Mouse (Mus musculus) bone marrow macrophage, adult 2 months (primary cell): ENCODE measurements at regions not wholly inside any gene's neighbourhood (a gene's known extent, or its start where the extent isn't known, plus 50 kb on each side); places are given as distances from the start of the nearest gene placed in this dataset.
A peak's percentile ranks its signal among the peaks of the same experiment; 100 is the strongest.

ENCODE experiments used
- H3K27ac ChIP-seq: 2 replicates; pipeline ENCODE4 v1.5.1; 2012; ENCODE audit warnings: low read depth, low read length; ENCODE audit not compliant: insufficient read depth
- H3K4me1 ChIP-seq: 2 replicates; pipeline ENCODE4 v1.6.1; 2012; ENCODE audit warnings: low read length; ENCODE audit not compliant: control insufficient read depth, insufficient read depth
- H3K4me3 ChIP-seq: 2 replicates; pipeline ENCODE4 v1.5.1; 2012; ENCODE audit warnings: mild to moderate bottlenecking, low read length, moderate library complexity; ENCODE audit not compliant: insufficient read depth
- CTCF ChIP-seq: IDR thresholded peaks from 2 replicates; pipeline ENCODE4 v1.5.1; 2012; ENCODE audit warnings: low read depth, mild to moderate bottlenecking, low read length, moderate library complexity
- POLR2A ChIP-seq: IDR thresholded peaks from 2 replicates; pipeline ENCODE4 v1.6.1; 2012; ENCODE audit warnings: mild to moderate bottlenecking, low read depth, low read length, borderline replicate concordance

DNA sequence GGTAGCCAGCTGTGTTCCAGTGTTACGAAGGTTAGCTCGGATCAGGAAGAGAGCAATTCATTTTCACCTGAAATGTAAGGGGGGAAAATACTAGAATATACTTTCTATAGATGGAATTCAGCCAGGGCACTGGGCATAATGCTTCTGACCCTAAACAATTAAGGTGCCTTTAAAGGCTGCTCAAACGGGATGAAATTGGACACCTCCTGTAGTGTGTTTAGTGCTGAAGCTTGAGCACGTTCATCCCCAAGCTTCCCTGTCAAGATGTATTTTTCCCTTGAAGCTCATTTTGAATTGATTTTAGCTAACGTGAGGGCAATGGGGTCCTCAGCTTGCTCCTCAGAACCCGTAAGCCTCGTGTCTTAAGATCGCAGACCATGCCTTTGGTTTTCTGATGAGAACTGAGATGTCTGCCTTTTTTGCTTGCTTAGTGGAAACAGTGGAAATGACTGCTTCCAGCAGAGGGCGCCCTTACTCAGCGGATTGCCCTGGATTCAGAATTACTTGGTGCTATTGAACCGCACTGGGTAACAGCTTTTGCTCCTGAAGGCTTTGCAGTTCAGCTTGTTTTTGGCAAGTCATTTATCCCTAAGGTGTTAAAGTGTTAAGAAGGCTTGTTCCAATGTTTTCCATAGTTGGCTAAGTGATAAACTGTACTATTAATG is 74.6 kb upstream of the Fermt1 start:
- Histone ChIP-seq H3K4me3 (no peak overlapping the region), H3K4me1 (peaks cover 20% of the 10 kb centered on the region), H3K27ac (peak overlapping the region; percentile 86)
- peak; percentile 66 for TF ChIP-seq CTCF
- TF ChIP-seq POLR2A = no peak

DNA sequence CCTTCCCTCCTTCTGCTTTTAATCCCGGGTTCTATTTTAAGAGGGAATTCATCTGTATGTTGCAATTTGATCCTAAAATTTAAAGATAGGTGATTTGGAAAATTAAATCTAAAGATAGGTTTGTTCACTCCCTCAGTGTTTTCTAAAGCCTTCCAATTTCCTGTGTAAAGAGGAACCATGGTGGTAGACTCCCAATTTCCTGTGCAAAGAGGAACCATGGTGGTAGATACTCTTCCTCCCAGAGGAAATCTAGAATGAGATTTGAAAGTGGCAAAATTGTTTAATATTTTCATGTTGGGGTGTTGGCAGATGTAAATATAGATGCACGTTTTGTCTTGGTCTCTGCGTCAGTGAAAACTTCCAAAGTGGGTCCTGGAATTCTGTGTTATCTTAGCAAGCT is 75.5 kb upstream of the Fermt1 start:
- no peak for TF ChIP-seq CTCF
- H3K27ac ChIP-seq = peak overlapping the region; percentile 86
- no peak overlapping the region for H3K4me3 ChIP-seq
- H3K4me1 ChIP-seq = peaks cover 20% of the 10 kb centered on the region

DNA sequence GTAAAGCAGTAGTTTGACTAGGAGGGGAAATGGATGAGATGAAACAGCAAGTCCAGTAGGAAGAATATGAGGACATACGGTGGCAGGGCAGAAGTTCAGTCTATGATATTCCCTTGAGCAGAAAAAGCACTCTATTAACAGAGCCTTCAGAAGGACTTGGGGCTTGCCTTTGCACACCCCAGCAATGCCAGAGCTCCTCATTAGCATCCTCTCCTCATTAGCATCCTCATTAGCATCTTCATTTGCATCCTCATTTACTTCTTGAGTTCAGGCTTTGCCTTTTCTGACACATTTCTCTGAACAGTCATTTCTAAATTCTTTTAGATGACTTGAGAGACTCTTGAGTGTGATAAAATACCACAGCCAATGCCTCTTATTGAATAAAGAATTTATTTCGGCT is 81.3 kb upstream of the Fermt1 start:
- no peak overlapping the region for H3K4me3 ChIP-seq
- TF ChIP-seq CTCF = no peak
- no peak for TF ChIP-seq POLR2A
- no peak overlapping the region for H3K27ac ChIP-seq
- H3K4me1 ChIP-seq = peaks cover 8% of the 10 kb centered on the region

DNA sequence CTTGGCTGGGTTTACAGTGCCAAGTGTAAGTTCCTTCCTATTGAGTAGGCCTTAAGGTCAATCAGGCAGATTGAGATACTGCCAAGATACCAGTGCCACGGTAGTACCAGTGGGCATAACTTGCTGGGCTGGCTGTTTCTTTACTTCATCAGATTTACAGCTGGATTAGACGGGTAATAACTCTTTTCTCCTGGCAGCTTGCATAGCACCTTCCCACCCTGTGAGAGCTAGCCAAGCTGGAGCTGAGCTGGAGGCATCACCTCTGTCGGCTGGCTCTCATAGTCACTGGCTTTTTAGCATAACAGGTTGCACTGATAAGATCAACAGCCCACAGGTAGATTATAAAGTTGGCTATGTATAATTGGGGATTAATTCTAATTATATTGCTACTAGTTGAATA is 89.7 kb upstream of the Fermt1 start:
- no peak overlapping the region for H3K27ac ChIP-seq
- no peak overlapping the region for H3K4me3 ChIP-seq
- no peaks in the 10 kb centered on the region for H3K4me1 ChIP-seq
- TF ChIP-seq POLR2A (no peak), CTCF (no peak)

DNA sequence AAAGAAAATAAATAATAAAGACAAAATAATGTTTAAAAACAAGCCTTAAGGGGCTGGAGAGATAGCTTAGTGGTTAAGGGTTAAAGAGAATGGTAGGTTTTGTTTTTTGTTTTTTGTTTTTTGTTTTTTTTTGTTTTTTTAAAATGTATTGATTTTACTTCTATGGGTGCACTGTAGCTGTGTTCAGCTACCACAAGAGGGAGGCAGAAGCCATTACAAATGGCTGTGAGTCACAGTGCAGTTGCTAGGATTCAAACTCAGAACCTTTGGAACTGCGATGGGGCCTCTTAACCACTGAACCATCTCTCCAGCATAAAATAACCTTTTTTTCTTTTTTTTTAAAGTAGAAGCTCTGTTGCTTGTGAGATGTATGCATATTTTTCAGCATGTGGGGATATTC is 95.0 kb upstream of the Fermt1 start:
- TF ChIP-seq POLR2A = no peak
- no peak for TF ChIP-seq CTCF
- H3K27ac ChIP-seq = no peak overlapping the region
- H3K4me3 ChIP-seq = no peak overlapping the region
- no peaks in the 10 kb centered on the region for H3K4me1 ChIP-seq

DNA sequence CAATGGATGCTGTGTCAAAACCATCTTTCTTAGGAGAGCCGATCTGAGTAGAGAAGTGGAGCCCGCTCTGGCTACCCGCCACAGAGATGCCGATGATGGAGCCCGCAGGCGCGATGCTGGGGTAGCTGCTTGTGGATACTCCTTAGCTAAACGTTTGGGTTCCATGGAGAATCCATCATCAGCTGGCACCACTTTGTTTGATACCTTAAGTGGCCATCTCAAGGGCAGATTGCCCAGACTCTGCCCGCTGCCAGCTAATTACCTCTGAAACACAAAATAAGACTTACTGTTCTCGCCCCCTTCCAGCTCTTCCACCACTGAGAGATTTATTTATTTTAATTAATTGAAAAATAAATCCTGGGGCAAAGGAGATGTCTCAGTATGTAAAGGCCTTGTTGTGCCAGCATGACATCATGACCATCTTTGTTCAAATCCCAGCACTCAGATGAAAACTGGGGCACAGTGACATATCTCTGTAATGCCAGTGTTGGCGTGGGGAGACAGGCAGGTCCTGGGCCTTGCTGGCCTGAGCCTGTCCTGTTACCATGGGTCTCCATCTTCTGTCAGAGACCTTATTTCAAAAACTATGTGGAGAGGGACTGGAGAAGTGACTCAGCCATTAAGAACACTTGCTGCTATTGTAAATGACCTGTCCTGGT is 132.1 kb upstream of the Fermt1 start:
- no peak overlapping the region for H3K4me3 ChIP-seq
- H3K4me1 ChIP-seq = no peaks in the 10 kb centered on the region
- H3K27ac ChIP-seq = no peak overlapping the region
- TF ChIP-seq CTCF (no peak), POLR2A (no peak)

DNA sequence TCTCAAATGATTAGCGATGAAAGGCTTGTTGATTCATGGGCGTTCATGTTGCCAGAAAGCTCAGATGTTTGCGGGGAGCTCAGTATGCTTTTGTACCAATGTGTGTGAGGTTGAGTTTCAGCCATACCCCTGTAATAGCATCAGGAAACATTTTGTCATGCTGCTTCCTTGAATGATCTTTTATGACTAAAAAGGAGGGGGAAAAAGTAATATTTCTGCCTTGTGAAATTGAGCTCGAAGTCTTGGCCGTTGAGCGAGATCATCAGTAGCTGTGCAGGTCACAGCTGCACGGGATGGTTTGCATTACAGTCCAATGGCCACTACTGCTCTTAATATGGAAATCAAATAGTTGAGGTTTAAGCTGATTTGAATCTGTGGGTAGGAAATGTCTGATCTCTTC is 145.3 kb upstream of the Fermt1 start:
- H3K4me3 ChIP-seq = no peak overlapping the region
- no peak overlapping the region for H3K27ac ChIP-seq
- no peak for TF ChIP-seq POLR2A
- no peak for TF ChIP-seq CTCF
- no peaks in the 10 kb centered on the region for H3K4me1 ChIP-seq

DNA sequence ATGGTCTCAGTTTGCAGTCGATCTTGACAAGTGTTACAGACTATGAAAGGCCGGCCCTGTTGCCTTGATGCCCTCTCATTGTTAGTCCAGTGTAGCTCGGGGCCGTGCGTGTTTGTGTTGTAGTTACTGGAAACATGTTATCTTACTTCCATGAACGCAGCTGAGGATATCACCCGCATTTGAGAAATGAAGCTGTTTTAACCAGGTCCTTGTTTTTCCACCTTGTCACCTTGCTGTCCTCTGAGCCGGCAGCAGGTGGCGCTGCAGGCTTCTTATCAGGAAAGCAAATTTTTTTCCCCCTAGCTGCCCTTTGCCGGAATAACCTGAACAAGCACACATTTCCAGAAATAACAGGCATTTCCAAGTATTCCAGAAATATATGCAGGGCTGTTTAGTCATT is 167.9 kb upstream of the Fermt1 start:
- peak; percentile 89 for TF ChIP-seq CTCF
- no peak for TF ChIP-seq POLR2A
- H3K4me1 ChIP-seq = no peaks in the 10 kb centered on the region
- H3K27ac ChIP-seq = no peak overlapping the region
- H3K4me3 ChIP-seq = no peak overlapping the region

DNA sequence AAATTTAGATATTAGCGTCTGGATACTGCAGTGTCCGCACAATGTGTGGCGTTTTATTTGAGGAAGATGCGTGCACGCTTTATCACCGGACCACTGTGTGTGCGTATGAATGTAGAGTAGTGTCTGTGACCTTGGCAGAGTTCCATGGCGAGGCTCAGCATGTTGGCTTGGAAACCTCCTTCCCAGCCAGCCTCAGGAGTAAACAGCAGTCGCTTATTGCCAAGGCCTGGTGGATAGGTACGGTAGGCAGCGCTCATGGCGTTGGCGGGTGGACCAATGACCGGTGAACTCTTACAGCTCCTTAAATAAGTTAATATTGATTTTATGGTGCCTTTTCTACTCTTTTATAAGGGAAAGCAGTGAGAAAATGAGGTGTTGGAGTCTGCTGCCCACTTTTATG is 172.9 kb upstream of the Fermt1 start:
- H3K27ac ChIP-seq = no peak overlapping the region
- TF ChIP-seq CTCF = no peak
- H3K4me1 ChIP-seq = no peaks in the 10 kb centered on the region
- H3K4me3 ChIP-seq = no peak overlapping the region

DNA sequence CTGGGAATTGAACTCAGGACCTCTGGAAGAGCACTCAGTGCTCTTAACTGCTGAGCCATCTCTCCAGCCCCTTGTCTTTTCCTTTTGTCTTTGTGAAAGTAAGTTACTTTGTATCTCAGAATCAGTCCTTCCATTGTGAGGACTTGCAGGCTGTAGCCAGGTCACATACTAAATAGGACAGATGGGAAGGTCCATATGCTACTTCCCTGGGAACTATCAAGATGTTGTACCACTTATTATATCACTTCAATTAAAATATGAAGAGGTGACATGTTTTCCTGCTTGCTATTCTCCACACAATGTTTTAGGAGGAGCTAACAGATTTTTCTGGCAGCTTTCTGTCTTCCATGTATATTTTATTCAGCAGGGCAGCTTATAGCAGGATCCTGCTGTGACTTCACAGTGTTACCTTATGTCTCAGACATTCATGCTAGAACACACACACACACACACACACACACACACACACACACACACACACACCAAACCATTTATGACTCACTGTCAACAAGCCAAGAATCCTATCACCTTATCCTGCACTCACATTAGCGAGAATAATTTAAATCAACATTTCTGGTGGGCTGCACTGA is 179.6 kb upstream of the Fermt1 start:
- Histone ChIP-seq H3K4me3 (no peak overlapping the region), H3K27ac (no peak overlapping the region), H3K4me1 (no peaks in the 10 kb centered on the region)
- TF ChIP-seq CTCF = no peak
- TF ChIP-seq POLR2A = no peak

DNA sequence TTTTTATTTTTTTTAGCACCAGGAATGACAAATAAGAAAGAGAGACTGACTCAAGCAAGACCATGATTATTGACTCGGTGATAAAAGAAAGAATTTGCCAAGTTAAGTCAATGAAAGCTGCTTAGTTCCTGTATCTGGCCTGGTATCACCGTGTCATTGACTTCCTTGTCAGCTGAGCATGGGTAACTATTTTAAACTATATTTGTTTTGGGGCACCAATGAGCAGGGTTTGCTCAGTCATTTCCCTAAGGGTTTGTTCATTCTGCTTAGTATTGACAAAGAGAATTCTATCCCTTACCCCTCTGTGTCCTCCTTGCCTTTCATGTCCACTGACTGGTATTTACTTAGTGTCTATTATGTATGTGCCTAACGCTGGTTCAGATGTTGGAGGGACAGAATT is 189.2 kb upstream of the Fermt1 start:
- TF ChIP-seq CTCF (no peak), POLR2A (no peak)
- Histone ChIP-seq H3K4me3 (no peak overlapping the region), H3K4me1 (no peaks in the 10 kb centered on the region), H3K27ac (no peak overlapping the region)
